Mouse (Mus musculus): ENCODE results near the gene Gabarapl1.

GRCm38 (mm10) chr6:129541931-129542330 lies 9.0 kb downstream of the Gabarapl1 start:
- TF ChIP-seq CTCF (IDR thresholded peaks at IDR 0.05; ENCODE audit: control insufficient read depth, insufficient read depth, insufficient replicate concordance, low read depth, low read length) (no peak), POLR2A (IDR thresholded peaks at IDR 0.05; ENCODE audit: control insufficient read depth, low read depth, low read length) (no peak)

All from testis, adult 2 months (tissue).